Mouse (Mus musculus) right cerebral cortex, adult 18-20 months (tissue): ENCODE results near the gene Ctnna2.

Experiments used
- DNase-seq: peaks from one replicate; pipeline ENCODE4 v3.0.0; 2022; ENCODE audit warnings: mixed read lengths

The Ctnna2 gene

DNA sequence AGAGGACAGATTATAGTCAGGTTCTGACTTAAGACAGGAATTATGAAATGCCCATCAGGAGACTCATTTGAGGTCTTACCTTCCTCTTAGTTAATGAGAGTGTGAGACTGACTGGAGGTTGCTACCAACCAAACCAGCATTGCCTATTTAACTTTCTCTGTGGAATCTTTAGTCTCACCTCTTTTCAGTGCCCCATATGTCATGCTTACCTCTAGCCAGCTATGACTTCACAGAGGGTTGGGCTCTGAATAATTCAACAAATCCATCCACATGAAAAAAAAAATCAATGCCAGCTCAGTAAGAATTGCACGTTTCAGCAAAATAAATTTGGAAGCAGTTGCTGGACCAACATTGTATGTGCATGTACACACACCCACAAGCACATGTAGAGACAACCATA lies 562.5 kb downstream of the Ctnna2 start:
- DNase-seq = no peak

DNA sequence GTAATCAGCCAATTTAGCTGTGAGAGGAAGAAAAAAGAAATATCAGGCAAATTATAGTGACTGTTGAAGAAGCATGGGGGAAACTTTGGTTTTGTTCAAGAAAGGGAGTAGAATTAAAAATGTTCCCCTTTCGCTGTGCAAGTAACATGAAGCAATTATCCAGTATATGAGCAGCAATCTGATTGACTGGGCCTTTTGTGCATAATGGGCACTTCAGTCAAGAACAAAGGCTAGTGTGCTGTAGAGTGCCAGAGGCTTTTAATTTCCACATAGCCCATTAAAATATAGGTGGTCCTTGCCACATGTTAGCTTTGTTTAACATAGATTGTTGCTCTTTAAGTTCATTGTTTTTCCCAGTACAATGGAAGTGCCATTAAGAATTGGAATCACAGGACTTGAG lies 566.0 kb downstream of the Ctnna2 start:
- DNase-seq = no peak

DNA sequence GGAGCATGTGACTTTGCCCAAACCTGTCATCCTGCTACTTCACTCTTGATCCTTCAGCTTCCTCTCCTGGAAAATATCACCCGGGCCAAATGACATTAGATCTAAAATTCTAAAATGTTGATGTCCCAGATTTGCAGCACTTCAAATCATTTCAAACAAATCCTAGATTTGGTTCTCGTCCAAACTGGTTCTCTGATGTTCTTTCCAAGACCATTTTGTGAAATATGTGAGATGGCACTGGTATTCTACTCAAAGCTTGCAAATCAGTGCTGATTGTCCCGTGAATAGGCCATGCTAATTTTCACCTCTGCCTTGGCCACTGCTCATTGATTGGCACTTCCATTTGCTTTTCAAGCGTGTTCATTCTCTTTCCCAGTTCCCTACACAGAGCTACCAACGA lies 571.0 kb downstream of the Ctnna2 start:
- DNase-seq = no peak

DNA sequence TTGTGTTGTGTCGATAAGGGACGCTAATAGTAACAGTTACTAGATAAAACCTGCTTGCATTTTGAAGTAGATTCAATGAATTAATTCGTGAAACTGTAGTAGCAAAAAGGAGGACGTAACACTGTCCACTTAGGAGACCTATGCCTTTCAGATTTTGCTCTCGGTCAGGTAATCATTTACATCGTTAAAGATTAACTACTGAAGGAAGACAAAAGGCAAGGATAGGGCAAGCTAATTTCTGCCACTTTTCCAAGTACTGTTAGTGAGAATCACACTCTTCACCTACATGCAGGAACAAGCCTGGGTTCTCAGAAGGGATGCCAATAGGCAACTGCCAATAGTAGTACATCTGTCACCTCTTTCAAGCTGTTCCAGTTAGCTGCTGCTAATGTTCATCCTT lies 578.7 kb downstream of the Ctnna2 start:
- no peak for DNase-seq

DNA sequence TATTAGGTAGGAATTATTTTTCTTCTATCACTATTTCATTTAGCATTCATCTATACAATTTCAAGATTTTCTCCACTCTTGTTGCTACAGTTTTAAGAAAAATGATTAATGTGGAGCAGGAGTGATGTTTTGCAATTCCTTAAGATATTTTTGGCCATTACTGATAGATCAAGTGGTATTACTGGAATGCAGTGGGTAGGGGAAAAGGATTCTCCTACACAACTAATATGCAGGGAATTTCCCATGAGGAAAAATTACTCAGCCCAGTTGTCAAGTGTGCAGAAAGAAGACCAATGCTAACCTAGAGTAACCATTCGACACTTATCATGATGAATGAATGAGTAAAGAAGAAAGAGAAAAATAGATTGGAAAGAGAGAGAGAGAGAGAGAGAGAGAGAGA lies 587.8 kb downstream of the Ctnna2 start:
- no peak for DNase-seq

DNA sequence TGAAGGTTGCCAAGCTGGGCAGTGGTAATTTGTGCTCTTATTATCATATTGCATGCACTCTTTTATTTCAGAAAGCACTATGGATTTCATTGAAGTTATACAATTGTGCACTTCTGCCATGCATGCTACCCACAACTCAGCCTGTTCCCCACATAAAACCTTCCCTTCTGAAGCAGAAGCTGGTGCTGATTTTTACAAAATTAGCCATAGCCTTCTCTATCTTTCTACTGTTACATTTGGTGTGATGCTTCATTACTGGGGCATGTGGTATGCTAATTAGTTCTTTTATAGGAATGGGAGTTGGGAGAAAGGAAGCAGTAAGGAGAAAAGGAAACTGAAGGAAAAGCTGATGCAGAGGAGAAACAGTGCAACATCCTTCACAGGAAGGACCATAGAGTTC lies 598.2 kb downstream of the Ctnna2 start:
- peak; percentile 30 for DNase-seq

DNA sequence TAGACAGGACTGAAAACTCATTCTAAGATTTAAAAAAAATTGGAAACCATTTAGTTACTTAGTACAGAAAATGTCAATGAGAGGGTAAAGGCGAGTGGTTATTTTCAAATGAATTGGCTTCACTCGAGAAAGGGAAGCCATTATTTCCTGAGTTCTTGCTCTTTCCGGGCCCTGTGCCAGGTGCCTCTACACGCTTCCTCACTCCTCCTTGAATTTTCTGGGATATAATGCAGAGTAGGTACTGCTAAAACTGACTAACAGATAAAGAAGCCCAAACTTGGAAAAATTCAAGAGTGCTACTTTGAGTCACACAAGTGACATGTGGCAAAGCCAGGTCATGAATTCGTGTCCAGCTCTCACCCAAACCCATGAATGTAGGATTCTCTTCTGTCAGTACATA lies 606.4 kb downstream of the Ctnna2 start:
- DNase-seq = peak; percentile 17

DNA sequence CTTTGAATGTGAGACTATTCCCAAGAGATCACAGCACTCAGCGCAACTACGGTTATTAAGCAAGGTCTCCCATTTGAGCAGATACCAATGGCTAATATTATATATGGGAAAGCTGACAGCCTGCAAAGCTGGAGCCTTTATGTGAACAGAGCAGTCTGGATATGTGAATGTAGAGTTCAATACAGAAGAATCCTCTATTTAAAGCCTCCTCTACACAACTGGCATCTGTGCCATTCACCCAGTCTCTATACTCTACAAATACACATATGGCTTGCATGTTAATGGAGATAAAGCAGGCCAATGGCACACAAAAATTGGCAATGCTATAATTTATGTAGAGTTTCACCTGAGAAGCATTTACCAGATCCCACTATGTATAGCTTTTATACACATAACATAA lies 608.4 kb downstream of the Ctnna2 start:
- DNase-seq = no peak

DNA sequence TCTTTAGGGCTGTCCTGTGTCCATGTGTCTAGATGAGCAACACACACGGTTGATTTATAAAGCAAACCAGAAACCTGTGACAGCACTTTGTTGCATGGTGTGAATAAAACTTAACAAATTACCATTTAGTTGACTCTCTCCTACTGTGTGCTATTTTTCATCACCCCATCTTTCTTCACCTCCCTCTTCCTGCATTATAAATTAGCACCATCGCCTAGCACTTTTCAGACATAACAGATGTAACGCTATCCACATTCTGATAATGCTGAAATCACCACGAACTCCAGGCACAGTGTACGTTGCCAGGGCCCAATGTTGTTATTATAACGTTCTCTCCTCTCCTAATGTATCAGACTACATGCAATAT lies 621.0 kb downstream of the Ctnna2 start:
- peak; percentile 29 for DNase-seq

DNA sequence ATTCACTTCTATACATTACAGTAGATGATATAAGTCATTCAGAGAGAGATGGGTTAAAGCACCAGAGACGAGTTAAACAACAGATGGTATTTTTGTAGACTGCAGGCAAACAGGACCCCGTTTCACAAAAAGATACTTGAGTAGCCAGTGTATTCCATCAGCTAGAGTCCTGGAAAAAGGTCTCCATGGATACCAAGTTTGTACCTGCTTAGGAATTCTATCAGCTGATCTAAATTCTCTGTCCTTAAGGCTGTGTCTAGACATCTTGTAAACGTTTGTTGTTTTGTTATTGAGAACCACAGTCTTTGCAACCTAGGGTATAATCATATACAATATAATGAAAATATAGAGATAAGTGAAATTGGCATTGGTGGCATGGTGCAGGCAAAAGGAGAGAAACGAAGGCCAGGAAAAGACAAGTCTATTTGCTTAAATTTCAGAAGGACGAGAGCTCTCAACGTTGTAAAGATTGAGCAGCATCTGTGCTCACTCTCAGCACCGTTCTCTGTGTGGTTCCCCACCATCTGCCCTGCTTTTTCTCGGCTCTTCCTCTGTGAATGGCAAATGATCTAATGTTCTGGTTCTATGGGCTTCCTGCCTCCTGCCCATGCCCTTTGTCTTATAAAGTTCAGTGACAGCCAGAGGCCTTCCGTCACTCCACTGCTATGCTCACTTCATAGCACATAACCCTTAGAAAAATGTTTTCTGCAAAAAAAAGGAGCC lies 621.6 kb downstream of the Ctnna2 start:
- DNase-seq = peak; percentile 67

DNA sequence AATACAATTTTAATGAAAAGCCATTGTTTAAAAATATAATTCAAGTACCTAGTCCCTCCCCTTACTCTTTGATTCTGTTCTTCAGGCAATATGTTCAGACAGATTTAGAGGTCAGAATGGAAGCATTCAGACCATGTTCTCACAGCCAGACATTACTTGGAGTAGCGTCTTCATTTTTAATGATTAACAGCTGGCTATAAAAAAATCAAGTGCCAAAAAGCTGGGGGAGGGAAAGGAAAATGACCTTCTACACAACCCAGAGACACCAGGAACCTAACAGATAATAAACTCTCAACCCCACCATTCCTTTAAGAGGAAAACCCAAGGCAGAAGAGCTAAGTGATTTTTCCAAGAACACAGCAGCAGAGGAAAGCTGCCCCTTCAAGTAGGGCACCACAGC lies 624.7 kb downstream of the Ctnna2 start:
- DNase-seq = no peak

DNA sequence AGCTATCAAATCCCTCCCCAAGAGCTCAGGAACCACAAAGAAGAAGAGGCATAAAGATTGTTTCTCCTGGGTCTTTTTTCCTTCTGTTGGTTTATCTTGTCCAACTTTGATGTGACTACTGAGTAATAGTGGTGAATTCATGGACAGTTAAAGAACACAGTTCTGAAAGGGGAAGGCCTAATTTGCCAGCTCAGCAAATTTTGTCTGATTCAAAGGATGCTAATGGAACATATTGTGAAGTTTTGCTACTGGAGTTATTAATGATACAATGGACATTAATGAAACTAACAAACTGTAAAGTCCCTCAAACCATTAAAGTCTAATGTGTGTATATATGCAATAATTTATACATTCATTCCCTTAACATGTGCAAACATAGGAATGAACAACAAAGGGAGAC lies 635.7 kb downstream of the Ctnna2 start:
- no peak for DNase-seq

DNA sequence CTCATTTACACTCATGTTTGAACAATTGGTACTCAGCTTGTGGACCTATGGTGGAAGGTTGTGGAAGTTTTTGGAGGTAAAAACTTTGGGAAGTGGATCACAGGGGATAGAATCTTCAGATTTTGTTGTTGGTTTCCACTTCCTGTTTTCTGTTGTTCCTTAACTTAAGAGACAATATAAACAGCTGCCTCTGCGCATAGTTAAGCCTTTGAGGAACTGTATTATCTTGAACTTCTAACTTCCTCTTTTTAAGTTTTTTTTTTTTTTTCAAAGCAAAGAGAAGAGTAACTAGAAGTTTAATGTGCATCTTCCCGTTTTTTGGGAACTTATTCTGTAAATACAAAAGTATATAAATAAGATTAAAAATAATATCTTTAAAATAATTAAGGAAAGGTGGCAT lies 644.0 kb downstream of the Ctnna2 start:
- DNase-seq = no peak

DNA sequence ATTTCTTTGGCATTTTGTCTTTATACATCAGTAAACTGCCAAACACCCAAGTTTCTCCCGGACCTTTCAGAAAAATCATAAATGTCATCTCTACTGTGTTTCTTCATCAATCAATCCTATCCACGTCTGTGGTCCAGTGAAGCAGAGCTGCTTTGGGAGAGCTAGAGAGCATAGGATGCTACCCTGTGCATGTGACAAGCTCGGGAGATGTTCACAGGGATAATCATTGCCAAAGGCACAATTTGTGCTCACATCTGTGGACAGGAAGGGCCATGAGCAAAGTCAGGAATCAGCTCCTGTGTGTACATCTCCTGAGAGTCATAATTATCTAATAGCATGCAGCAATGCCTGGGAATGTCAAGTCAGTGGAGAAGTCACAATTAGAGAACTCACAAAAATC lies 654.8 kb downstream of the Ctnna2 start:
- no peak for DNase-seq

DNA sequence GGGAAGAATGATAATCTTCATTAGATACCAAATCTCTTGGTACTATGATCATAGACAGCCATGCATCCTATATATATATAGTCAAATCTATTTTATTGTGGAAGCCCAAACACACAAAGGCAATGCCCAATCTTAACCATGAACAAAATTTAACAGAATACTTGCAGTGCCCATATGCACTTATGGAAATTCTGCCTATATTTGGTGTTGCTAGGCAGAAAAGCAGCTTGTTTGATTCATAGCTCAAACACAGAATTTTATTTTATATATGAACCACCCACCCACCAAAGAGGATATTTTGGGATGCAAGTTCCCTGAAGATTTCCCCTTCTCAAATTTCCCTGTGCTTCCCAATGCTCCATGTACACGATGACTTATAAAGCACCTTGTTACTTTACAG lies 655.2 kb downstream of the Ctnna2 start:
- peak; percentile 3 for DNase-seq

DNA sequence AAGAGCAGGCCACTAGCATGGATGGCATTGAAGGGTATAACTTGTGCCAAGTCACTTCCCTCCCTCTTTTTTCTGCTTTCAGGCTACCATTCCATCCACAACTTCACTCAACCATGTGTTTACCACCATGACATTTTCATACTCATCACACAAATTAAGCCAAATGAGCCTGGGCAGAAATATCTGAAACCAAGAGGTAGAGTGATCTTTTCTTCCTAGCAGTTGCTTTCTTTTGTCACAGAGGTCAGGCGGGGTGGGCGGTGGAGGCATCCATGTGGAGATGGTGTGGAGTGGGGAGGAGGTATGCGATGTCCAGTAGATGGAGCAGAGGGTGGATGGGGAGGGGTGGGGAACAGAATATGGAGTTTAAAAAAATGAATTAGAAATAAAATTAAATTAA lies 672.7 kb downstream of the Ctnna2 start:
- DNase-seq = no peak

DNA sequence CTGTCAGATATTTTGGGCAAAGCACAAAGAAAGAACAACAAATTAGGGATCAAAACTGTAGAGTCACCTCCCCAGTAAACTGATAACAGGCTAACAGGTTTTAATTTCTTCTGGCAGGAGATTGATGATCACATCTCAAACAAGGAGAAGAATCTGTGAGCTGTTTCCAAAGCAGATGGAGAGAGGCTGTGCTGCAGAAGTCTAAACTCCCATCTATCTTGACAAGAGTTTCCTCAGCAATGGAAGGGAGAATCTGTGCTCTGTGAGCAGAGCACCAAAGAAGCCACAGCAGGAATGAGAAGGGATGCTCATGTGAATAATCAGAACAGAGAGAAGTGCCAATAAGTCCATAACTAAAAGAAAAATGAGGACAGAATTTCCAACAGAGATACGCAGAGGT lies 678.2 kb downstream of the Ctnna2 start:
- DNase-seq = no peak

DNA sequence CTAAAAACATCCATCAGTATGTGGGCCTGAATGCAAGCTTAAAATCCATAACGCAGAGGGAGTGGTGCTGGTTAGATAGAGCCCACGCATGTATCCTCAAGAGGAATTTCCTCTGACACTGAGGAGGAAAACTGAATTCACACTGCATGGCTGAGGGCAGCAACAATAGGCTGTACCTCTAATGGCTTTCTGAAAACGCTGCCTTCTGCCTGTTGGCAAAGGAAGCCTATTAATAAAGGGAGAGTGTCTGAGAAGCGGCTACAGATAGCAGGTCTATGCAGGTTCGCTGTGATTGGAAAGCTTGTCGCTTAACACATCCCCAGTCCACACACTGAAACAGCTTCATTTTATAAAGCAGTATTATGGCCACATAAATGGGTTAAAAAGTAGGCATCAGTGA lies 688.1 kb downstream of the Ctnna2 start:
- no peak for DNase-seq

DNA sequence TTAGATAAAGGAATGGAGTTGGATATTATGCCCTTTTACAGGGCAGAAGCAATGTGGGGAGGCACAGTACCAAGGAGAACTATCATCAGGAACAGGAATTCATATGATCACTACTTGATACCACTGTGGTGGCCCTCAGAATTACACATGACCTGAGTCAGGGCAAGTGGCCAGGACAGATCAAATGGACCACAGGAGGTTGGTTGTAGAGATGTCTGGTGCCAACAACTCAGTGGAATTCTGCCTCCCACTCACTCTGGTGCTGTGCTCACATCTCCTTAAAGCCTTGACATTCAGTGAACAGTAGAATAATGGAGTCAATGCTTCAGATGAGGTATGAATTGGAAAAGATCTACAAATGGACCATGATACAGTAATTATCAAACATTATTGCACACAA lies 691.1 kb downstream of the Ctnna2 start:
- DNase-seq = no peak

DNA sequence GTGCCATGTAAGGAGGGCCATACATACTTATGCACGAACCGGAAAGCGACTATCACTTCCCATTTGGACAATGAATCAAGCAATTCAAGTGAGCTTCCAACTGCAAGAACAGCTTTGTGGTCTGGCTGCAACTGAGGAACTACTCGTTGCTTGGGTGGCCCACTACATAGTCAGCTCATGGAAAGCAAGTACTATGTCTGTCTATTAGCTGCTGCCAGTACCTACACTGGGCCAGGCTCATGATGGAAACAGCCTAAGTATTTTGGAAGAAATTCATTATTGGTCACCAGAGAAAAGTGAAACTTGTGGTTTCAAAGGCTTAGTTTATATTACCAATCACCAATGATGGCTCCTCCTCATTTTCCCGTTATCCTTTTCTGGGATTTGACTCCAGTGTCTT lies 693.2 kb downstream of the Ctnna2 start:
- DNase-seq = no peak

DNA sequence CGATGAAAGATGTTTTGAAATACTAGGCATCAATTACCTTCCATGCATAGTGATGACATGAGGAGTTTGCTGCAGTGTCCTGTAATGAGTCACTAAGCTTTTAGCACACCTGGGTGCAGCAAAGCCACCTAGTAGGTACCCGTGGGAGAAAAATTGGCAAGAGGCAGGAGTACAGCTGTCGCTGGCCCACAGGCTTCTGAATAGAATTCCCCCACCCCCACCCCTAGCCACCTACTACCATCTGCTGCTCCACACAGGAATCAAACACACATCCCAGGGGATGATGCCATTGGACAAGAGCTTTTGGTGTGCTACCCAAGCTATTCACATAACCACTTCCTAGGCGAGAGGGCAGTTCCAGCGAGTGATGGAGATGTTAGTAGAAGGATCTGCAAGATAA lies 700.7 kb downstream of the Ctnna2 start:
- peak; percentile 56 for DNase-seq

DNA sequence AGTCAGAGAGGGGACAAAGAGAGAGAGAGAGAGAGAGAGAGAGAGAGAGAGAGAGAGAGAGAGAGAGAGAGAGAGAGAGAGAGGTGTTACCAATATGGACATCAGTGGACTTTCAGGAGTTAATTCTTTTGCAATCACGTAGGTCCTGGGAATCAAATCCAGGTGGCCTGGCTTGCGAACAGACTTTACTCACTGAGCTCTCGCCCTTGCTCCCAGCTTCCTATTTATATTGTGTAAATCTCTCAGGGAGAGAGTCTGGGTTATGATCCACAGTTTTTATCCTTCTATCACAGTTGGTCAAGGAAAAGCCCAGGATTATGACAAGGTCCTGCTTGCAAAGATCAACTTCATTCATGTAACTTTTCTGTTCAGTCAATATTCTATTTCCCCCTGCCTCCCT lies 714.3 kb downstream of the Ctnna2 start:
- no peak for DNase-seq

DNA sequence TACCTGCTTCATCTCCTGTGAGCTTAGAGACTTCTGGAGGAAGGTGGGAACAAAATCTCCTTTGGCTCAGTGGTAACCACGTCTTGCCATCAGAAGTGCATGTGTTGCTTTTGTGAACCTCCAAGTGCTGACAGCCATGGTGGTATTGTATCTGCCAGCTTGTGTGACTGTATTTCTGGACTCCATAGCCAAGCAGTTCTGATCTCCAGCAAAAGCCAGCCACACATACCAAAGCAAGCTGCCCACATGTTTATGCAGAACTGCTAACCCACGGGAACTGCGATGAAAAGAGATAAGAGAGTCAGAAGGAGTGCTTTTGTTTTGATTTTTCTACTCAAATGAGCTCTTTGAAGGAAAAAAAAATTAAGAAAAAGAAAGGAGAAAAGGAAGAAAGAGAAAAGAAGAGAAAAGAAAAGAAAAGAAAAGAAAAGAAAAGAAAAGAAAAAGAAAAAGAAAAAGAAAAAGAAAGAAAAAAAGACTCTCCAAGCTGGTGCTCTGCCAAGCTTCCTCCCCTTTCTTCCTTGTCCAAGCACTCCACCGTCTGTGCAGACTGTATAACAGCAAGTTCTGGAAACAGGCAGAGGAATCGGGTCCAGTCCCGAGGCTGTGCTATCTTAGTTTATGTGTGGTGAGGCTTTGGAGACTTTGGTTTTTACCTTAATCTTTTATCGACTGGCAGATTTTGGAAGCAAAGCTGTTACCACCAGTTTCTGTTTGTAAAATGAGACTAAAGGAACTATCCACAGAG lies 722.0 kb downstream of the Ctnna2 start:
- DNase-seq = peak; percentile 51

DNA sequence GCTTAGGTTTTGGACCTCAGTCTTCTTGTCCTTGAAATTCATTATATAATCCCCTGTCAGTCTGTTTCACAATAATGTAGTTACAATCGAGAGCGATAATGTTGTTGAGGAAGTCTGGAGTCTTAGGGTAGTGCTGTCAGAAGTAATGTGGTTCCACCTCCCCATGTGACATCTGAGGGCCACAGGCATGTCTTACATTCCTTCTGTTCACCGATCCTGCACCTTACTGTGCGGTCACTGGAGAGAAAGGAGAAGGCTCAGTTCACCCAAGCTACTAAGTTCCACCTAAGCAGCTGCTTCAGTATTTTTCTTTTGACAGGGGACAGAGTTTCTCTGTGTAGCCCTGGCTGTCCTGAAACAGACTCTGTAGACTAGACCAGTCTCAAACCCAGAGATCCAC lies 723.2 kb downstream of the Ctnna2 start:
- DNase-seq = no peak

DNA sequence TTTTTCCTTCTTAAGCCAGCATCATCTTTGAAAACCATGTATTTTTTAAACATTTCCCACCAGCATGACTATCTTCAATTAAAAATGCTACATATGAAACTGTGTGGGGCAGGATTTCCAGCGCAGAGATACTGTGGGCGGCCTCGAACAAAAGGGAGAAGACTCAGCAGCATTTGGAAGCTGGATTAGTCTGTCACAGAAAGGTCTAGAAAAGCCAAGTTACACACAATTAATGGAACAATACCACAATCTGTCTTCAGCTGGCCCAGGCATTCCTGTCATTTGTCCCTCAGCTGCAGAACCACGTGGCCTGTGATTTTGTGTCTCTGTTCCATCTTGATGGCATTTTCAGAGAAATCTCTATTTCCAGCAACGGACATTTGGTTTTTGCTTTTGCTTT lies 726.0 kb downstream of the Ctnna2 start:
- DNase-seq = peak; percentile 61
